Mouse (Mus musculus): ENCODE measurements around the gene Shoc2.

GRCm38 (mm10) chr19:53901931-53902738 is 42.0 kb upstream of the Shoc2 start:
- TF ChIP-seq CTCF (conservative IDR thresholded peaks at IDR 0.05; ENCODE audit: low read length): no peak
- no peak for TF ChIP-seq POU5F1 (IDR thresholded peaks at IDR 0.05; ENCODE audit: borderline replicate concordance, low read length)
- TF ChIP-seq NANOG (IDR thresholded peaks at IDR 0.05; ENCODE audit: borderline replicate concordance, low read length): no peak

All from E14TG2a.4 (cell line).